Mouse (Mus musculus): Measurements from ENCODE around the gene Tamm41.

GRCm38 (mm10) chr6:115004636-115005035 lies 33.0 kb downstream of the Tamm41 start:
- no peak for TF ChIP-seq POLR2A (IDR thresholded peaks at IDR 0.05; ENCODE audit: low read depth, low read length)
- TF ChIP-seq CTCF (IDR thresholded peaks at IDR 0.05; ENCODE audit: extremely low read depth, insufficient read length, insufficient replicate concordance, low read depth, low read length) = no peak

All from small intestine, adult 2 months (tissue).